Mouse (Mus musculus): ENCODE data around the gene Zdhhc14.

GRCm38 (mm10) chr17:5596490-5596889 lies 104.1 kb downstream of the Zdhhc14 start:
- TF ChIP-seq EP300 (IDR thresholded peaks at IDR 0.05; ENCODE audit: low read depth) = no peak
- no peak for TF ChIP-seq CTCF (IDR thresholded peaks at IDR 0.05; ENCODE audit: low read depth)
